12 mouse cellular contexts compared by ENCODE assay signal in the genomic region with DNA sequence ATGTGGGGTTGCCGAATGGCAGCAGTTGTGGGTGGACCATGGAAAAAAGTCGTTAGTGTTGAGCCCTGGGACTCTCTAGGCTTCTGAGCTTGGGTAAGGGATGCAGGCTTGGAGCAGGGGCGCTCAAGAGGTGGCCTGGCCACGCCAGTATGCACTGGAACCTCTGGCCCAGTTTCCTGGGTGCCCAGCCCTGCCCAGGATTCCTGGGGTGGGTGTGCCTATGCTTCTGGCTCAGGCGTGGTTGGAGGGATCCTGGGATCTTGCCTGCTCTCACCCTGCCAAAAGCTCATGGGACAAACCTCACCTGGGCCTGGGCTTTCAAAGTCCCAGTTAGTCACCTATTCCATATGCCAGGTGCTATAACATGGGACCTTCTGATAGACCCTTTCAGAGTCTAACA. TPM values are rescaled to one million over a fixed set of nuclear protein-coding genes. Genes with fewer than 3 reads are reported as not detected.
A peak's percentile ranks its signal among the peaks of the same experiment; 100 is the strongest.
DNase-seq lines count a peak whose midpoint lies in the region; ATAC-seq lines count a peak whose summit lies in the region.
"Had no signal": no experiment of that assay in that cellular context is flagged by ENCODE, and none has a peak within 500 bp of the region (broad histone marks: within the 10 kb centered on the region; RNA-seq: fewer than 3 reads in every experiment).

No protein-coding gene starts in this region.

- H3K4me2 ChIP-seq in intestine, embryonic 15.5 days (replicated peaks), result no peak overlapping the region
- no peak overlapping the region for H3K4me2 ChIP-seq in intestine, embryonic 16.5 days (ENCODE audit: low read depth, low read length)

- peak; percentile 63 for DNase-seq in adrenal gland, postnatal 14 days
- no peak for DNase-seq in adrenal gland, adult 8-10 months
- peak; percentile 79 for DNase-seq in 3134 (ENCODE audit: extremely low read depth, insufficient read length, low spot score)
- peak; percentile 54 for DNase-seq in lung, postnatal 14 days
- DNase-seq in midbrain, embryonic 10.5 days (ENCODE audit: low spot score), result no peak
- DNase-seq in spleen, adult 18-20 months, result no peak
- DNase-seq: gastrocnemius, postnatal 25 days; heart, postnatal 4 days; liver, postnatal 0 days had no signal

- H3K4me1 ChIP-seq in intestine, embryonic 15.5 days (replicated peaks), result peaks cover 34% of the 10 kb centered on the region
- peaks cover 41% of the 10 kb centered on the region for H3K4me1 ChIP-seq in intestine, embryonic 16.5 days (ENCODE audit: control insufficient read depth, insufficient read depth, low read length)
- peaks cover 12% of the 10 kb centered on the region for H3K4me1 ChIP-seq in midbrain, embryonic 10.5 days

- H3K27me3 ChIP-seq in intestine, embryonic 15.5 days (replicated peaks), result no peaks in the 10 kb centered on the region
- no peaks in the 10 kb centered on the region for H3K27me3 ChIP-seq in intestine, embryonic 16.5 days (replicated peaks; ENCODE audit: control insufficient read depth, insufficient read depth, low read length)
- peaks cover 96% of the 10 kb centered on the region for H3K27me3 ChIP-seq in midbrain, embryonic 10.5 days (ENCODE audit: low read depth, poor library complexity, severe bottlenecking)

- no peak overlapping the region for H3K27ac ChIP-seq in intestine, embryonic 15.5 days
- H3K27ac ChIP-seq in intestine, embryonic 16.5 days (ENCODE audit: low read length), result no peak overlapping the region
- H3K27ac ChIP-seq in midbrain, embryonic 10.5 days (replicated peaks), result no peak overlapping the region

- H3K36me3 ChIP-seq in intestine, embryonic 15.5 days, result peaks cover 2% of the 10 kb centered on the region; the same call in 1 of the 2 replicates
- no peaks in the 10 kb centered on the region for H3K36me3 ChIP-seq in intestine, embryonic 16.5 days (ENCODE audit: control insufficient read depth, insufficient read depth, low read length)
- no peaks in the 10 kb centered on the region for H3K36me3 ChIP-seq in midbrain, embryonic 10.5 days

- H3K4me3 ChIP-seq in intestine, embryonic 15.5 days (replicated peaks), result no peak overlapping the region
- H3K4me3 ChIP-seq in intestine, embryonic 16.5 days (ENCODE audit: low read length), result no peak overlapping the region
- H3K4me3 ChIP-seq in midbrain, embryonic 10.5 days, result no peak overlapping the region

- WGBS in intestine, embryonic 15.5 days, result 74% methylated on average over 5 of the region's 5 CpGs
- WGBS in intestine, embryonic 16.5 days, result 74% methylated on average over 5 of the region's 5 CpGs
- 76% methylated on average over 5 of the region's 5 CpGs for WGBS in midbrain, embryonic 10.5 days

- no peaks in the 10 kb centered on the region for H3K9me3 ChIP-seq in intestine, embryonic 15.5 days
- no peaks in the 10 kb centered on the region for H3K9me3 ChIP-seq in intestine, embryonic 16.5 days (ENCODE audit: control insufficient read depth, low read length)
- H3K9me3 ChIP-seq in midbrain, embryonic 10.5 days (replicated peaks), result no peaks in the 10 kb centered on the region

- 0 out of 2 replicates have a peak, but pooled peaks have one; percentile 32 for ATAC-seq in intestine, embryonic 15.5 days
- ATAC-seq in intestine, embryonic 16.5 days, result no peak
- ATAC-seq: forebrain, embryonic 16.5 days; liver, postnatal 0 days had no signal

- no peak overlapping the region for H3K9ac ChIP-seq in intestine, embryonic 15.5 days
- no peak overlapping the region for H3K9ac ChIP-seq in intestine, embryonic 16.5 days (ENCODE audit: low read depth, low read length)
- H3K9ac ChIP-seq: liver, postnatal 0 days had no signal

RNA-seq across cellular contexts. Expression of gene Ppara, which starts 49.9 kb away (rescaled TPM):
- total RNA-seq in adrenal gland, postnatal 14 days (2021), result 63.3 and 84.9 TPM in 2 replicates
- total RNA-seq in adrenal gland, adult 8-10 months (2022), result 10 to 100 TPM in 3 of 4 experiments, 1 to 10 TPM in 1; 6.9 to 25.9 (median 18.7) TPM
- 18.2 and 19.5 TPM in 2 replicates for polyA plus RNA-seq in intestine, embryonic 15.5 days (2015; fragmentation: Nextera tagmentation; extraction: Ambion mirVana)
- polyA plus RNA-seq in intestine, embryonic 16.5 days (2015; fragmentation: Nextera tagmentation; extraction: Ambion mirVana), result 31.0 and 37.6 TPM in 2 replicates
- 0.51 and 0.78 TPM in 2 replicates for polyA plus RNA-seq in midbrain, embryonic 10.5 days (2016; fragmentation: Nextera tagmentation; extraction: Ambion mirVana)

Comparison
In these comparisons a context has a peak if more than half of its experiments do, and no peak if none do; other contexts are left out.
1. DNase-seq: peak in adrenal gland, postnatal 14 days (single experiment), 3134 (single experiment) and lung, postnatal 14 days (single experiment); none in adrenal gland, adult 8-10 months (single experiment), midbrain, embryonic 10.5 days (single experiment) and spleen, adult 18-20 months (0 of 2).
2. RNA of gene Ppara, which starts 49.9 kb away (polyA plus RNA-seq): 31.0 to 37.6 TPM in intestine, embryonic 16.5 days and 18.2 to 19.5 TPM in intestine, embryonic 15.5 days; 0.51 to 0.78 TPM in midbrain, embryonic 10.5 days; every median in the first group is over 10 times any median in the second.